Mouse (Mus musculus): ENCODE measurements at regions not wholly inside any gene's neighbourhood (a gene's known extent, or its start where the extent isn't known, plus 50 kb on each side); places are given as distances from the start of the nearest gene placed in this dataset.
A peak's percentile ranks its signal among the peaks of the same experiment; 100 is the strongest.

DNA sequence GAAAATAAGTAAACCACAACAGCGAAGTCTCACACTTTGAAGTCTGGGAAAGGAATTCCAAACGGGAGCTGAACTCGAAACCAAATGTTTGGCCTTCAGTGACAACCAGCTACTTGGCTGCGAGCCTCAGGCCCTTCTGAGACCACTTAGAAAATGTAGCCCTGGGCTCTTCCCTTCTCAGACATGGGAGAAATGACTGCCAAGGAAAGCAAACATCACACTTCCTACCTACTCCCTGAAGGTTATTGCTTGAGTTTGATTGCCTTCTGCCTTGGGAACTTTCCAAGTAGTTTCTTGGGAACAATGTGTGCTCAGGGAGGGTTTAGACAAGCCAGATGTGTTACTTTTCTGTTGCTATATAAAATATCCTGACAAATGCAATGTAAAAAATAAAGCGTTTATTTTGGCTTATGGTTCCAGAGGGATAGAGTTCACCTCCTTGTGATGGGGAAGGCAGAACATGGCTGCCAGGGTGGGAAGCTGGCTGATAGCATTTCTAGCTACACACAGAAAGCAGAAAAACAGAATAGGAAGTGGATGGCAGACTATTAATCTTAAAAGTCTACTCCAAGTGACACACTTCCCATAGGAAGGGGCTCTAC lies 194.8 kb upstream of the Rack1 start:
- DNase-seq (ENCODE audit: low spot score in 2 of 2): no peak

- DNase-seq (ENCODE audit: low spot score in 2 of 2): no peak
Measured at GRCm38 (mm10) chr11:48601096-48601495, 199.0 kb upstream of the Rack1 start.

DNA sequence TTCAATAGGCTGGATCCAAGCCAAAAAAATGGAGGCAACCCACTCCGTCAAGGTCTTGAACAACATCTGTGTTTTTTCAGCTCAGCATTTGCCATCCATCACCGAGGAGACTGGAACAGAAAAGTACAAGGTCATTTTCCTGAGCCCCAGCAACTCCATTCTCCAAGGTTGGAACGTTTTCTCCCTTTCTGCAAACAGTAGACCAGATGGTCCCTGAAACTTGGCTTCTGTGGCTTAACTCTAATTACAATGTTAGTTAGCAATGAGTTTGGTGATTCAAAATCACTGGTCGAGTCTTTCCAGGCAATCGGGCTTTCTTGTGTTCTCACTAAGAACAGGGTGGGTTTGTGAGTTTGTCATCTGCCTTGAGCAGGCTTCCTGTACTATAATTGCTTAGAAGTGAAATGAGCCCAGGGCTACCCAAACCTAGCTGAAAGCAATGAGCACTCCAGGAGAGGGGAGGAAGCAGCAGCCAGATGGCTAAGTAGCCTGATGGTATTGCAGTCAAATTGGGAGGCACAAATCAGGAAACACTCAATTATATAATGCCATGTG lies 200.5 kb upstream of the Rack1 start:
- peak; percentile 32 to 75 for DNase-seq (ENCODE audit: low spot score in 2 of 2)

GRCm38 (mm10) chr11:48599033-48599432 lies 201.1 kb upstream of the Rack1 start:
- no peak for DNase-seq (ENCODE audit: low spot score in 2 of 2)

GRCm38 (mm10) chr11:48594429-48594828 lies 205.7 kb upstream of the Rack1 start:
- no peak for DNase-seq (ENCODE audit: low spot score in 2 of 2)

- DNase-seq (ENCODE audit: low spot score in 2 of 2): peak; percentile 42 to 74
Measured at GRCm38 (mm10) chr11:48588833-48589649, 211.1 kb upstream of the Rack1 start.

DNA sequence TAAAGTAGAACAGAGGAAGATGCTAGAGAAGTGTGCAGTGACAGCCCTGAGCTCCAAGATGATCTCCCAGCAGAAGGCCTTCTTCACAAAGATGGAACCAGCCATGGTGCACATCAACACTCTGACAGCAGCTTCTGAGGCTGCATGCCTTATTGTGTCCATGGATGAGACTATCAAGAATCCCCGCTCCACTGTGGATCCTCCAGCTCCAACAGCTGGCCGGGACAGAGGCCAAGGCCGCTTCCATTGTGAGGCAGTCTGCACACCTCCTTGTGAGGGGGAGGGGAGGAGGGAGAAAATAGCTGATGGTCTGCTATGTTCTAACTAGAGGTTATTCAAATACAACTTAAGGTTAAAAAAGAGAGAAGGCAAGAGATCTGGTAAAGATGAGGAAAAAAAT lies 231.4 kb upstream of the Rack1 start:
- DNase-seq (ENCODE audit: low spot score in 2 of 2): no peak

DNA sequence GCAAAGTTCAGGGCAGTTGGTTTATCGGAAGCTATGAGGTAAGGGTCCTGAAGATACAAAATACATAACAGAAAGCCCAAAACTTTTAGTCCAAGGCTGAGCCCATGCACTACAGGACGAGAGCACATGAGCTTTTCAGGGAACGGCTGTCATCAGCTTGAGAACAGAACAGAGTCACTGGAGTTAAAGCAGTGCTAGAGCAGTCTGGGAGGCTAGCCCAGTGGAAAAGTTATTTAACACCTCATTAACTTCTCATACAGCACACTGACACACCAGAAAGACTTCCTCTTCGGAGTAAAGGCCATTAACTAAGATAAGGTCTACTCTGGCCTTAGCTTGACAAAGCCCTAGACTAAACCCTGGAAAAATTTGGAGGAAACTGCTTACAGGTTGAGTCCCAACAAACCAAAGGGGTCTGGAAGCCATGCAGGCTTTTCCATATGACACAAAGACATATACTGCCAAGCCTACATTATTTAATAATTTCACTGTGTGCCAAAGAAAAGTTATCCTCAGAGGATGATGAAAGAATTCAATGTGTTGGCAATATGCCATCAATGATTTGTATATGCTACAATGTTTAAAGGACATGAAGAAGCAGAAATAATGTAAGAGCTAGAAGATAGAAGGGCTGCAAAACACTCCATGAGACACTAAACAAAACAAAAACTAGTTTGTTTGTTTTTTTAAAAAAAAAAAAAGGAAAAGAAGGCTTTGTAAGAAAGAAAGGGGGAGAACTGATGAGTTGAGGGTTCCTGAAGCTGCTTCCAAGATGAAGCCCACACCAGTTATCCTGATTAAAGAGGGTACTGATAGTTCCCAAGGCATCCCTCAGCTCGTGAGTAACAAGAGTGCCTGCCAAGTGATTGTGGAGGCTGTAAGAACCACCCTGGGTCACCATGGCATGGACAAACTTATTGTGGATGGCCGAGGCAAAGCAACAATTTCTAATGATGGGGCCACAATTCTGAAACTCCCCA lies 232.3 kb upstream of the Rack1 start:
- no peak for DNase-seq (ENCODE audit: low spot score in 2 of 2)

DNA sequence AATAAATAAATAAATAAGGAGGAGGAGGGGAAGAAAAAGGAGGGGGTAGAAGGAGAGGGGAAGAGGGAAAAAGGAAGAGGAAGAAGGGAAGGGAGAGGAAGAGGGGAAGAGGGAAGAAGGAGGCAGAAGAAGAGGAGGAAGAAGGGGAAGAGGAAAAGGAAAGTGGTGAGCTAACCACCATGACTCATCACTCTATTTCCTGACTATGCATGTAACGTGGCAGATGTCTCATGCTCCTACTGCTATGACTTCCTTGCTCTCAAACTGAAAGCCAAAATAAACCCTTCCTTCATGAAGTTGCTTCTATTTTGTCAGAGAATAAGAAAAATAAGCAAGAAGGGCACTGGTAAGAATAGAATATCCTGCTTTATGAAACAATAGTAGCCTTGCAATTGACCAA lies 242.1 kb upstream of the Rack1 start:
- no peak for DNase-seq (ENCODE audit: low spot score in 2 of 2)

DNA sequence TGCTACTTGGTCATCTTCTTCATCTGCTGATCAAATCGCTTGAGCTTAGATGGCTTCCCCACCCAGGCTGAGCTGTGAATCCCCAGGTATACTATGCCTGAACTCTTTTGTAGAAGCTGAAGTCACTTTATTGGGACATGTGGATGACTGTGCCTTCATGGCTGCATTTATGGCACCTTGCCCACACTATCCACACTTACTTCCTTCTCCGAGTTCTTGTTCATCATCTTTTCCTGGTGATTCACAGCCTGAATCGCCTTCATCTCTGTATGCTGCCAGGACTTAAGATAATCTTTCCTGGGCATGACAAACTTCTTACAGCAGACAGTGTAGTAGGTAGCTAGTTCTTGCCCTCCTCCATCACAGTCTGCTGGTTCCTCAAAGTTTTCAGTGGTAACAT lies 248.1 kb upstream of the Rack1 start:
- DNase-seq (ENCODE audit: low spot score in 2 of 2): no peak

DNA sequence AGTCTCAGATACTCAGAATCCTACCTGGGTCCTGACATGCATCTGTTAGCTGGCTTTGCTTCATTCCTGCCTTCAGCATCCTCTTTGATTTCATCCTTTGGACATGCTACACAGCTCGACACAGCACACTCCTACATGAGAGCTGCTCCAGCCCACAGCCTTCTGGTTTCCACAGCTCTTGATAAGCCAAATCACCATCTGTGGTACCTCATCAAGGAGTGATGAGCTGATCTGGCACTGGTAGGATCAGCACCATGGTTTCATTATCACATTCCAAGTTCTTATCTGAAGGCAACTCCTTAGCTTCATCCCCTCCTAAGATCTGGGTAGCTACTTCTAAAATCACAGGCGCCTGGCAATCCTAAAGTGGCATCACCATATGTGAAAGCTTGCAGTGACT lies 248.9 kb upstream of the Rack1 start:
- DNase-seq (ENCODE audit: low spot score in 2 of 2): peak; percentile 16 to 63

DNA sequence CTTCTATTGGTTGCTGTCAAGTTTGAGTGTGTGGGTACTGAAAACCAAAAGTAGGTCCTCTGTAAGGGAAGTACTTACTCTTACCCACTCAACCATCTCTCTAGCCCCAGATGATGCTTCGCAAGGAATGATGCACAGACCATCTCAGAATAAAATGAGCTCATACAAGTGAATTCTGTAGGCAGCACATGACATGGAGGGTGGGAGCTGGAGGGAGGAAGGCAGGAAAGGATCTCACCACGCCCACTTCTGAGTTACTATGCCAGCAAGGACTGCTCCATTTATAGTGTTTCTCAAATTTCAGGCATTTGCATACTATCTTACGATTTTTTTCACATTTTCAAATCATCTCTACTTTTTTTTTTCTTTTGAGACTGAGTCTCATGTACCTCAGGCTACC lies 273.8 kb upstream of the Rack1 start:
- DNase-seq (ENCODE audit: low spot score in 2 of 2): no peak

GRCm38 (mm10) chr11:48525517-48525916 lies 274.6 kb upstream of the Rack1 start:
- no peak for DNase-seq (ENCODE audit: low spot score in 2 of 2)

GRCm38 (mm10) chr11:48506886-48507285 lies 293.2 kb upstream of the Rack1 start:
- DNase-seq (ENCODE audit: low spot score in 2 of 2): no peak

DNA sequence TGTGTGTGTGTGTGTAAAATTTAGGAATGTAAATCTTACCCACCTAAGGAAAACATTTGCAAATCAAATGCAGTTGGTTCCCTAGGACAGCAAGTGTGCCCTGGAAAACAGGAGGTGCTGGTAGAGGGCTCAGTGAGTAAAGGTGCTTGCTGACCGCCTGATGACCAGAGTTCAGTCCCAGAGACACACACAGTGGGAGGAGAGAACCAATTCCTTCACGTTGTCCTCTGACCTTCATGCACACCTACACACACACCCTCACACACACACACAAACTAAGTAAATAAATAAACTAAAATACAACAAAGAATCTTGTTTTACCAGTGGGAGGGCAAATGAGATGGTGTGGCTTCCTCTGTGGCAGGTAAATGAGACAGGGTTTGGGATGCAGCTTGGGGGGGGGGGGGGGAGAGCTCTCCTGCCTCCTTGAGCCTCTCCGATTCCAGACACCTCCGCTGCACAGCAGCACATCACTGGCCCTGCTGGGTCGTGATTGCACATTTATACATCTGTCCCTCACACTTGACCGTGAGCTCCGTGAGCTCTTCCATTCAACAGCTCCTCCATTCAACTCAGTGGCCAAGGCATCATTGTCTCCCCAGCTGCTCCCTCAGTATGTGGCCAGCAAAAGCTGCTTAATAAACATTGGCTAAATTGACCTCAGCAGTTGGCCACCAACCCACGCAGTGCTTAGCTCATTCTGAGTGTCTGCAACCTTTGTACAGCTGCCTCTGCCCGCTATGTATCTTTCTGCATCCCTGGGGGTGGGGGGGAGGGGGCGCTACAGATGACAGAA lies 297.9 kb upstream of the Rack1 start:
- peak in 1 of 2 experiments; percentile 2 for DNase-seq (ENCODE audit: low spot score in 2 of 2)

DNA sequence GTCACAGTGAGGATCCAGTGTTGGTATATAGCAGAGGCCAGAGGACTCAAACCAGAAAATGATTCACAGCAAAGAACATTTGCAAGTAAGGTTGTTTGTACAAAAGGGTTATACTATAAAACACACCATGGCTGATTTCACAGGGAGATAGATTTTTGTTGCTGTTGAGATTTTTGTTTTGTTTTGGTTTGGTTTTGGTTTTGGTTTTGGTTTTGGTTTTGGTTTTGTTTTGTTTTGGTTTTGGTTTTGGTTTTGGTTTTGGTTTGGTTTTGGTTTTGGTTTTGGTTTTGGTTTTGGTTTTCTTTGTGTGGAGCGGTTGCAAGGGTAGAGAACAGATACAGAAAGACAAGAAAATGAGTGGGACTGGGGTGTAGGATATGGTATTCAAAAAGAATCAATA lies 301.1 kb upstream of the Rack1 start:
- no peak for DNase-seq (ENCODE audit: low spot score in 2 of 2)

DNA sequence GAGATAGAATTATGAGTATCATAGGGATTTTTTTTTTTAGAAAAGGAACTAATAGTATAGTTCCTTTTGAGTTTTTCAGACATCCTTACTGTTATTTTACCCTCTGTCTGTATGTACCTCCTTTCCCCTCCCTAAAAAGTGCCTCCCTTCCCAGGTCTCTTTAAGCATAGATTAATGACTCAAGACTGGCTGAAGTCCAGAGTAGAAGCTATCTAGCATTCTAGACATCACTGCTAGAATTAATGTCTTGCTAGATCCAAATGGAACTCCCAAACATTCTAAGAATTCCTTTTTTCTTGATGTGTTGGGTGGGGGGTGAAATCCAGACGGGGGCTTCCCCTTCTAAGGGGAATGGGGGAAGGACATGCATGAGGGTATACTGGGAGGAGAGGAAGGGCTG lies 311.8 kb upstream of the Rack1 start:
- no peak for DNase-seq (ENCODE audit: low spot score in 2 of 2)

DNA sequence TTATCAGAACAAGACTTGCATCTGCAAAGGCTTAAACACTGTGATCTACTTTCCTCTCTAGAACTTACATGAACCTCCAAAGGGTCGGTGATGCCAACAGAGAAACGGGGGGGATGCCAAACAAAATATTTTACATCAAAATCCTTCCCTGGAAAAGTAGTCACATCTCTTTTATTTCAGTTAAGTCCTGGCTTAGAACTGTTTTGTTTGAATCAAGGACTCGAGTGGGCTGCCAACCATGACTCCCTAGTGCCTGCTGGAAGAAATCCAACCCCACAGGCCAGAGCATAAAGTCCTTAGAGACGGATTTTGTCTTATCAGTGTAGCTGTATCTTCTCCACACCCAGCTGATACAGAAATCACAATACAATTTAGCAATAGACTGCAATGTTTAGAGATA lies 336.1 kb upstream of the Rack1 start:
- DNase-seq (ENCODE audit: low spot score in 2 of 2): no peak

- no peak for DNase-seq (ENCODE audit: low spot score in 2 of 2)
Measured at GRCm38 (mm10) chr11:48449883-48450282, 350.2 kb upstream of the Rack1 start.

DNA sequence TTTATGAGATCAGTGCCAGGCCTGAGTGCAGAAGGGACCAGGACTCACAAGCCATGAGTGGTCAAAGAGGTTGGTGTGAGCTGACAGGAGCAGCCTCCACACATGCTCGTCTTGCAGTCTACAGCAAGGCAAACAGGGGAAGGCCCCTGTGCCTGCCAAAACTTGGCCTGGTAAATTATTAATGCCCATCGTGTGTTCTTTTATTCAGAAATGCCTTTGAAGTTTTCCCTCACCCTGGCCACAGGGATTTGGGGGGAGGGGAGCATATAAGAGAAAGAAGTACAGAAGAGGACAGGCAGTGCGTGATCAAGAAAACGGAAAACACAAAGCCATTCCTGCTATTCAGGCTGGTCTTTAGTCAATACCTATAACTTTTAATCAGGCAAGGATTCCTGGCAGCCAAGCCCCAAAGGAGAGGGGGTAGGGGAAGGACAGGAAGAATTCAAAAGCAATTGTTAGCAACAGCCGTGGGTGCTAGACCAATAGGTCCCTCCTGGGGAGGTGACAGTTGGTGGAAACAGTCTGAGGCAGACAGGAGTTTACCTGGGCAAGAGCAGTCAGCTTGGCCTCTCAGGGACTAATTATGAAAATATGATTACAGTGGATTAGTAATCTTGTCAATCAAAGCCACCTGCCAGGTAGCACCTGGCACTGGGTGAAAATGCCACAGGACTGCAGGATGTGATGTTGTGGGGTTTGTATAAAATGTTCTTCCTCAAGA lies 357.4 kb upstream of the Rack1 start:
- DNase-seq (ENCODE audit: low spot score in 2 of 2): no peak
